Mouse (Mus musculus) midbrain, embryonic 12.5 days (tissue): Measurements from ENCODE around the gene Naa15. TPM values are rescaled to one million over a fixed set of nuclear protein-coding genes. Genes with fewer than 3 reads are reported as not detected.

ENCODE experiments used
- ATAC-seq: fragments of 200-750 bp; cut with Nextera tagmentation; 2 replicates; pipeline ENCODE4 v1.8.0; 2017; ENCODE audit warnings: low read depth, moderate TSS enrichment, moderate library complexity; ENCODE audit not compliant: low FRiP score
- H3K27ac ChIP-seq: fragments of 300-500 bp; sonication (generic); replicated peaks from 2 replicates; pipeline ENCODE4 v1.5.1; 2016; ENCODE audit warnings: mild to moderate bottlenecking
- H3K27me3 ChIP-seq: fragments of 300-500 bp; sonication (generic); 2 replicates; pipeline ENCODE4 v1.6.1; 2016; ENCODE audit warnings: mild to moderate bottlenecking
- H3K36me3 ChIP-seq: fragments of 300-500 bp; sonication (generic); 2 replicates; pipeline ENCODE4 v1.6.1; 2016
- H3K4me1 ChIP-seq: fragments of 300-500 bp; sonication (generic); 2 replicates; pipeline ENCODE4 v1.6.1; 2016
- H3K4me2 ChIP-seq: fragments of 300-500 bp; sonication (generic); replicated peaks from 2 replicates; pipeline ENCODE4 v1.6.1; 2016; ENCODE audit warnings: mild to moderate bottlenecking, moderate library complexity
- H3K4me3 ChIP-seq: fragments of 300-500 bp; sonication (generic); 2 replicates; pipeline ENCODE4 v1.5.1; 2016; ENCODE audit warnings: mild to moderate bottlenecking
- H3K9ac ChIP-seq: fragments of 300-500 bp; sonication (generic); replicated peaks from 2 replicates; pipeline ENCODE4 v1.6.1; 2016; ENCODE audit warnings: mild to moderate bottlenecking, moderate library complexity
- H3K9me3 ChIP-seq: fragments of 300-500 bp; sonication (generic); 2 replicates; pipeline ENCODE4 v1.6.1; 2016; ENCODE audit warnings: mild to moderate bottlenecking
- WGBS: fragments of 180-500 bp; shearing (Covaris S2); methylation state at CpG from one replicate; pipeline ENCODE4 v1.1.7; 2016; 5-methylcytosine and 5-hydroxymethylcytosine counted together
- polyA plus RNA-seq: library from polyadenylated mRNA; unstranded; fragments of >200 nt; fragmentation: Nextera tagmentation; extraction: Ambion mirVana; gene quantifications from 2 replicates; pipeline ENCODE4 v1.2.1, GENCODE M21; 2016

Naa15 gene
- polyA plus RNA-seq, 1 experiment from 2014 or later: 75.8 TPM

DNA sequence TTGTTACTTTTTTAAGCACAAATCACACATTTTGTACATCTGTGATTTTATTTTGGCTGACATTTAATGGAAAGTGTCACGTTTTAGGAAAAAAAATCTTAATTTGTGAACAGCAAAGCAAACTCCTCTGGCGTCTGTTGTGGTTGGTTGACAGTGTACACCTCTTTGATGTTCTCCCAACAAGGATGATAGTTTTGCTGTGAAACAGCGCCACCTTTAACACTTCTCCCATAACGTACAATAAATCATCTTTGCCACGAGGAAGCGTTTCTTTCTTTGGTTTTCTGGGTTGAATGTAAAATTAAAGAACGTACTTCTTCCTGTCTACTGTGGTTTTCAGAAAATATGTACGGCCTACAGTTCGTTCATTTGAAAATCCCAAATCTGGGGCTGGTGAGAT lies 80.7 kb downstream of the Naa15 start:
- H3K4me3 ChIP-seq: no peak overlapping the region
- H3K9me3 ChIP-seq: no peaks in the 10 kb centered on the region
- WGBS: 93% methylated on average over 9 of the region's 9 CpGs
- H3K27ac ChIP-seq: no peak overlapping the region
- H3K4me1 ChIP-seq: no peaks in the 10 kb centered on the region
- ATAC-seq: no peak
- H3K4me2 ChIP-seq: no peak overlapping the region
- H3K27me3 ChIP-seq: no peaks in the 10 kb centered on the region
- no peak overlapping the region for H3K9ac ChIP-seq
- peaks cover 20% of the 10 kb centered on the region for H3K36me3 ChIP-seq

GRCm38 (mm10) chr3:51497978-51498377 lies 83.0 kb downstream of the Naa15 start:
- 90% methylated on average over 1 of the region's 1 CpGs for WGBS
- ATAC-seq: no peak
- no peak overlapping the region for H3K9ac ChIP-seq
- no peak overlapping the region for H3K4me3 ChIP-seq
- H3K9me3 ChIP-seq: no peaks in the 10 kb centered on the region
- no peaks in the 10 kb centered on the region; the same call in 1 of the 2 replicates for H3K4me1 ChIP-seq
- H3K36me3 ChIP-seq: peaks cover 19% of the 10 kb centered on the region
- H3K4me2 ChIP-seq: no peak overlapping the region
- H3K27me3 ChIP-seq: no peaks in the 10 kb centered on the region
- H3K27ac ChIP-seq: no peak overlapping the region

DNA sequence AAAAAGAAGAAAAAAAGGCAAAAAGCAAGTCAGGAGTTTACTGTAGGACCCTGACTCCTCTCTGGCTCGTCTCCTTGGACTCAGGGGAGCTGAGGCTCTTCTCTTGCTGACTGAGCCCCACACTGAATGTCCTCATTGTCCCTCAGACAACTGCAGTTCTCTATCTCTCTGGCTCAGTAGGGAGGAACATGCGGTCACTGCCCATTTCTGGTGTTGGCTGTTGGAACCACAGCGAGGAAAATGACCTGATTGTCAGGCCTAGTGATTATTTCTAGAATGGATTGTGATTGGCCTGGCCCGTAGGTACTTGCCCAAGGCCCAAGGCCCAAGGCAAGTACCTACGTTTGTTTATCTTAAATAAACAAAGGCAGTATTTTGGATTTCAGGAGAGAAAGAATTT lies 83.7 kb downstream of the Naa15 start:
- 78% methylated on average over 5 of the region's 5 CpGs for WGBS
- ATAC-seq: no peak
- H3K27ac ChIP-seq: no peak overlapping the region
- no peak overlapping the region for H3K4me2 ChIP-seq
- no peaks in the 10 kb centered on the region for H3K9me3 ChIP-seq
- no peaks in the 10 kb centered on the region; the same call in 1 of the 2 replicates for H3K4me1 ChIP-seq
- no peaks in the 10 kb centered on the region for H3K27me3 ChIP-seq
- no peak overlapping the region for H3K4me3 ChIP-seq
- H3K36me3 ChIP-seq: peaks cover 13% of the 10 kb centered on the region
- no peak overlapping the region for H3K9ac ChIP-seq

DNA sequence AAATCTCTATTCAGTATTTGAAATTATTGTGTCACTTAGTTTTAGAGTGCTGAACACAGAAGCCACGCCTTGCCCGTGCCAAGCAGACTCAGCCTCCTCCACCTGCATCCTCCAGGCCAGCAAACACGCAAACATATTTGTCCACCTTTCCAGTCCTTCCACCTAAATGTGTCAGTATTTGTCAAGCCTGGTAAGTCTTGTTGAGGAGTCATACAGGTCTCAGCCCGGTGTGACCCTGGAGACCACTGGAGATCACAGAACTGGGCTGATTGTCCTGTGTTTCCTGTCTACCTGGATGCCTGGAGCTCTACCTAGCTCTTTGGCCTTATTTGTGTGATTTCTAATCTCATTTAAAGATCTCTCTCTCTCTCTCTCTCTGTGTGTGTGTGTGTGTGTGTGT lies 84.9 kb downstream of the Naa15 start:
- WGBS: 92% methylated on average over 4 of the region's 4 CpGs
- H3K9ac ChIP-seq: no peak overlapping the region
- H3K4me1 ChIP-seq: peaks cover 6% of the 10 kb centered on the region
- no peak overlapping the region for H3K4me2 ChIP-seq
- ATAC-seq: no peak
- no peaks in the 10 kb centered on the region for H3K27me3 ChIP-seq
- H3K4me3 ChIP-seq: no peak overlapping the region
- 0 out of 2 replicates have a peak, but pooled peaks cover 5% of the 10 kb centered on the region for H3K36me3 ChIP-seq
- H3K9me3 ChIP-seq: no peaks in the 10 kb centered on the region
- no peak overlapping the region for H3K27ac ChIP-seq

GRCm38 (mm10) chr3:51504385-51504952 lies 89.5 kb downstream of the Naa15 start:
- 78% methylated on average over 11 of the region's 11 CpGs for WGBS
- no peak overlapping the region for H3K27ac ChIP-seq
- no peaks in the 10 kb centered on the region for H3K27me3 ChIP-seq
- no peak overlapping the region for H3K9ac ChIP-seq
- H3K36me3 ChIP-seq: no peaks in the 10 kb centered on the region
- H3K4me1 ChIP-seq: peaks cover 8% of the 10 kb centered on the region
- ATAC-seq: no peak
- no peak overlapping the region for H3K4me2 ChIP-seq
- no peaks in the 10 kb centered on the region for H3K9me3 ChIP-seq
- no peak overlapping the region for H3K4me3 ChIP-seq

DNA sequence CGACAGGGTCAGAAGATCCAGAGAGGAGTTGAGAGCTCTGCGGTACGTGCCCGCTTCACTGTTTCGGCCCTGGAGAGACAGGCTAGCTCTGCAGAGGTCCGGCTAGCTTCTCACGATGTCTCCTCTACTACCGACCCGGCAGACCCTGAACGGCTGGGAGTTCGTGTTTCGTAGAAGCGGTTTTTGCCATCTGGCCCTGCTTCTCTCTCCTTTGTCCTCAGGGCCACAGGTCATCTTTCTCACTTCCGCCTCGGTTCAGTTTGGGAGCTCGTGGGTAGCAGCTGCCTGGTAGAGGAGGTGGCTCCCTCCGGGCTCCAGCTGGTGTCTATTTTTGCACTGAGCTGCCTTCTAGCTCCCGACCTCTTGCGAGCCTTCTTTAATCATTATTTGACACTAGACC lies 90.5 kb downstream of the Naa15 start:
- Histone ChIP-seq H3K9me3 (no peaks in the 10 kb centered on the region), H3K4me1 (peaks cover 8% of the 10 kb centered on the region), H3K4me2 (no peak overlapping the region), H3K4me3 (no peak overlapping the region), H3K36me3 (no peaks in the 10 kb centered on the region), H3K9ac (no peak overlapping the region), H3K27ac (peak overlapping the region; percentile 58), H3K27me3 (no peaks in the 10 kb centered on the region)
- ATAC-seq: 0 out of 2 replicates have a peak, but pooled peaks have one; percentile 34
- WGBS: 58% methylated on average over 19 of the region's 19 CpGs

DNA sequence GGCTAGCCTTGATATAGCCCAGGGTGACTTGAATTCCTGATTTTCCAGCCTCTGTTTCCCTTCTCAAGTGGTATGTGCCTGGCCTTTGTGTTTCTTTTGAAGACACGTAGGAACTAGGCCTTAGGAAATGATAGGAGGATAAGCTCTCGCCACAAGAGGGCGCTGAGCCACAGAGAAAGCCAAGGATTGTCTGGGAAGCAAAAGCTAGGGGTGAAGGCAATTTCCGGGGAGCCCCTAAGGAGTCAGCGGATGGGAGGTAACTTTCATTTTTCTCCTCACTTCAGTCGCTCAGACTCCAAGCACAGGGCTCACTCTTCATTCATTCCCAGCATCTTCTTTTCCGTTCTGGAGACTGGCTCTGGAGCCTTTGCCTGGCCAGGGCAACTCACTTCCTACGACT lies 96.0 kb downstream of the Naa15 start:
- ATAC-seq: no peak

GRCm38 (mm10) chr3:51511983-51512382 lies 97.0 kb downstream of the Naa15 start:
- no peaks in the 10 kb centered on the region for H3K36me3 ChIP-seq
- WGBS: 95% methylated on average over 5 of the region's 5 CpGs
- H3K4me1 ChIP-seq: no peaks in the 10 kb centered on the region

More for the DNA sequence above, 96.0 kb downstream of the Naa15 start:
- no peak overlapping the region for H3K4me3 ChIP-seq
- no peak overlapping the region for H3K27ac ChIP-seq
- H3K27me3 ChIP-seq: no peaks in the 10 kb centered on the region
- H3K4me2 ChIP-seq: no peak overlapping the region
- H3K9me3 ChIP-seq: no peaks in the 10 kb centered on the region
- H3K36me3 ChIP-seq: no peaks in the 10 kb centered on the region
- H3K9ac ChIP-seq: no peak overlapping the region
- no peaks in the 10 kb centered on the region for H3K4me1 ChIP-seq
- WGBS: 32% methylated on average over 8 of the region's 8 CpGs

DNA sequence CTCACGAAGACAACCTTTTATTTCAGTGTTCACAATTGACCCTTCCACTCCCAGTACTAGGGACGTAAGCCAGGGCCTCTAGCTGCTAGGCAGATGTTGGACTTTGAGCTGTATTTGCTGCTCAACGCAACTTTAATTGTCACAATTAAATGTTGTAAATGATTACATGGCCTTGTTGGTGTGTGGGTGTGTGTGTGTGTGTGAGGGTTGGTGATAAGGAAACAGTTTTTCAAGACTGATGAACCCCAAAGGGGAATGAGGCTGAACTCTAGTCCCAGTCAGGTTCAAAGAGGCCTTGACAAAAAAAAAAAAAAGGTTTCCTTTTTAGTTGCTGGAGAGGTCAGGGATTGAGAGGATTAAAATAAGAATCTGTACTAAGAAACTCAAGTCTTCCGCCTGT lies 102.5 kb downstream of the Naa15 start:
- H3K9me3 ChIP-seq: no peaks in the 10 kb centered on the region
- H3K27ac ChIP-seq: no peak overlapping the region
- no peak overlapping the region for H3K4me2 ChIP-seq
- ATAC-seq: no peak
- WGBS: 75% methylated on average over 4 of the region's 4 CpGs
- no peaks in the 10 kb centered on the region for H3K4me1 ChIP-seq
- H3K27me3 ChIP-seq: no peaks in the 10 kb centered on the region
- H3K9ac ChIP-seq: no peak overlapping the region
- H3K36me3 ChIP-seq: peaks cover 30% of the 10 kb centered on the region
- H3K4me3 ChIP-seq: no peak overlapping the region

More at GRCm38 (mm10) chr3:51511983-51512382, 97.0 kb downstream of the Naa15 start:
- no peak overlapping the region for H3K4me2 ChIP-seq
- H3K4me3 ChIP-seq: no peak overlapping the region
- no peak overlapping the region for H3K9ac ChIP-seq
- H3K9me3 ChIP-seq: no peaks in the 10 kb centered on the region
- H3K27ac ChIP-seq: no peak overlapping the region
- H3K27me3 ChIP-seq: no peaks in the 10 kb centered on the region
- ATAC-seq: no peak

- Histone ChIP-seq H3K4me2 (no peak overlapping the region), H3K27me3 (no peaks in the 10 kb centered on the region), H3K4me1 (no peaks in the 10 kb centered on the region), H3K27ac (no peak overlapping the region), H3K9me3 (no peaks in the 10 kb centered on the region), H3K36me3 (peaks cover 37% of the 10 kb centered on the region), H3K9ac (no peak overlapping the region), H3K4me3 (no peak overlapping the region)
- WGBS: 69% methylated on average over 12 of the region's 12 CpGs
- ATAC-seq: no peak
These were observed 103.2 kb downstream of the Naa15 start for GRCm38 (mm10) chr3:51517878-51518762.

- Histone ChIP-seq H3K4me3 (no peak overlapping the region), H3K36me3 (peaks cover 43% of the 10 kb centered on the region), H3K9me3 (no peaks in the 10 kb centered on the region), H3K27me3 (no peaks in the 10 kb centered on the region), H3K9ac (no peak overlapping the region), H3K4me2 (no peak overlapping the region), H3K27ac (no peak overlapping the region), H3K4me1 (no peaks in the 10 kb centered on the region)
- no peak for ATAC-seq
- 73% methylated on average over 8 of the region's 8 CpGs for WGBS
These were observed 103.8 kb downstream of the Naa15 start for GRCm38 (mm10) chr3:51518763-51519121.

- H3K27ac ChIP-seq: no peak overlapping the region
- WGBS: 94% methylated on average over 14 of the region's 14 CpGs
- H3K4me2 ChIP-seq: no peak overlapping the region
- no peak overlapping the region for H3K4me3 ChIP-seq
- no peaks in the 10 kb centered on the region for H3K9me3 ChIP-seq
- ATAC-seq: no peak
- H3K36me3 ChIP-seq: peaks cover 68% of the 10 kb centered on the region
- no peak overlapping the region for H3K9ac ChIP-seq
- no peaks in the 10 kb centered on the region for H3K27me3 ChIP-seq
- no peaks in the 10 kb centered on the region for H3K4me1 ChIP-seq
These were observed 106.3 kb downstream of the Naa15 start for GRCm38 (mm10) chr3:51521262-51521661.
